Mouse (Mus musculus): Measurements from ENCODE around the gene Wdr49. TPM values are rescaled to one million over a fixed set of nuclear protein-coding genes. Genes with fewer than 3 reads are reported as not detected.

Gene Wdr49
- total and polyA plus RNA-seq, 3 experiments, result not detected

DNA sequence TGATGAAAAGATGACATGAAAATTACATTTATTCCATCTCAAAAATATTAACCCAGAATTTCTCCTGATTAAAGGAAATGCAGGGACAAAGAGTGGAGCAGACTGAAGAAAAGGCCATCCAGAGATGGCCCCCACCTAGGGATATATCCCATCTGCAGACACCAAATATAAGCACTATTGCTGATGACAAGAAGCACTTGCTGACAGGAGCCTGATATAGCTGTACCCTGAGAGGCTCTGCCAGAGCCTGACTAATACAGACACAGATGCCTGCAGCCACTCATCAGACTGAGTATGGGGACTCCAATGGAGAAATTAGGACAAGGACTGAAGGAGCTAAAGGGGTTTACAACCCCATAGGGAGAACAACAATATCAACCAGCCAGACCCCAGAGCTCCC, 206.8 kb downstream of the Wdr49 start:
- Histone ChIP-seq H3K4me3 (replicated peaks in 1 of 3; ENCODE audit: low read depth in 2 of 3, low read length in 2 of 3, poor library complexity in 1 of 3) (no peak overlapping the region), H3K9me3 (replicated peaks; ENCODE audit: low read length) (no peaks in the 10 kb centered on the region), H3K4me2 (ENCODE audit: insufficient read depth, low read depth, poor library complexity, severe bottlenecking) (no peak overlapping the region), H3K4me1 (ENCODE audit: control insufficient read depth in 1 of 2, insufficient read depth in 2 of 2) (peaks cover 0 to 6% of the 10 kb centered on the region in 2 experiments; a peak in 1 of 4 replicates), H3K27me3 (replicated peaks) (no peaks in the 10 kb centered on the region), H3K79me2 (replicated peaks; ENCODE audit: control insufficient read depth, extremely low read depth, insufficient read depth, poor library complexity, severe bottlenecking) (no peaks in the 10 kb centered on the region), H3K9ac (ENCODE audit: insufficient read depth, low read depth) (no peak overlapping the region), H3K36me3 (replicated peaks in 1 of 2; ENCODE audit: control insufficient read depth in 1 of 2, insufficient read depth in 1 of 2, low read length in 1 of 2) (no peaks in the 10 kb centered on the region), H3K27ac (ENCODE audit: insufficient read depth, low read depth) (no peak overlapping the region)
- TF ChIP-seq USF1 (IDR thresholded peaks at IDR 0.05; ENCODE audit: low read depth, low read length) (no peak), TCF12 (IDR thresholded peaks at IDR 0.05; ENCODE audit: low read depth, low read length) (no peak), MYC (IDR thresholded peaks at IDR 0.05; ENCODE audit: low read depth, low read length) (no peak), RAD21 (IDR thresholded peaks at IDR 0.05; ENCODE audit: low read depth, low read length) (no peak), HCFC1 (IDR thresholded peaks at IDR 0.05; ENCODE audit: low read depth, low read length) (no peak), ELF1 (IDR thresholded peaks at IDR 0.05; ENCODE audit: low read depth, low read length) (no peak), CHD2 (IDR thresholded peaks at IDR 0.05; ENCODE audit: low read length) (no peak)
- in situ Hi-C loops (cut with MboI; ENCODE audit: low pct_ligation_motif_present, low pct_unique_long_range_greater_than_20kb, low sequenced_read_pairs), result no loop called here
- dilution Hi-C loops (cut with MboI; ENCODE audit: extremely low pct_ligation_motif_present, extremely low pct_unique_long_range_greater_than_20kb, low sequenced_read_pairs), result no loop called here
- DNase-seq (ENCODE audit: extremely low read depth), result no peak

DNA sequence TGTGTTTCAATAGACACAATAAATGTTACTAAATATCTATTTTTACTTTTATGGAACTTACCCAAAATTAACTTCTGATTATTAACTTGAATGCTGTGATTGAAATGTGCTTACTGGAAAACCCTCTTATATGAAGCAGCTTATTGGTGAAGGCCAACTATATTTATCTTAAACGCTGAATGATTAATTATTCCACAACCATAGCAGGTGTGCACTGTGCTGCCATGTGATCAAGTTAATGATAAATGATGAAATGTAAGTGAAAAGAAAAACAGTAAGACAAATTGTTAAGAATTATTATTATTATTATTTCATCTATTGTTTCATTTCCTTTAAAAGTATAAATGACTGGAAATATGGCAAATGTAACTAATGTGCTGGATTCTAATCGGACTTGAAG, 212.0 kb downstream of the Wdr49 start, which contains the start of gene Serpini2:
Gene Serpini2 (minus strand): TSS at position 101 of the 400 bp plus-strand sequence.
- dilution Hi-C loops (cut with MboI; ENCODE audit: extremely low pct_ligation_motif_present, extremely low pct_unique_long_range_greater_than_20kb, low sequenced_read_pairs) (no loop called here), in situ Hi-C loops (cut with MboI; ENCODE audit: low pct_ligation_motif_present, low pct_unique_long_range_greater_than_20kb, low sequenced_read_pairs) (no loop called here)
- Histone ChIP-seq H3K36me3 (replicated peaks in 1 of 2; ENCODE audit: control insufficient read depth in 1 of 2, insufficient read depth in 1 of 2, low read length in 1 of 2) (no peaks in the 10 kb centered on the region), H3K9me3 (replicated peaks; ENCODE audit: low read length) (no peaks in the 10 kb centered on the region), H3K27me3 (replicated peaks) (no peaks in the 10 kb centered on the region), H3K4me2 (ENCODE audit: insufficient read depth, low read depth, poor library complexity, severe bottlenecking) (no peak within 1 kb of the TSS), H3K79me2 (replicated peaks; ENCODE audit: control insufficient read depth, extremely low read depth, insufficient read depth, poor library complexity, severe bottlenecking) (no peaks in the 10 kb centered on the region), H3K27ac (ENCODE audit: insufficient read depth, low read depth) (no peak within 1 kb of the TSS), H3K4me1 (ENCODE audit: control insufficient read depth in 1 of 2, insufficient read depth in 2 of 2) (no peaks in the 10 kb centered on the region), H3K9ac (ENCODE audit: insufficient read depth, low read depth) (no peak within 1 kb of the TSS), H3K4me3 (replicated peaks in 1 of 3; ENCODE audit: low read depth in 2 of 3, low read length in 2 of 3, poor library complexity in 1 of 3) (no peak within 1 kb of the TSS)
- DNase-seq (ENCODE audit: extremely low read depth), result no peak
- no peak for TF ChIP-seq RCOR1 (conservative IDR thresholded peaks at IDR 0.05; ENCODE audit: low read depth, low read length)
- no peak for TF ChIP-seq CHD1 (IDR thresholded peaks at IDR 0.05; ENCODE audit: low read depth, low read length)
- no peak for TF ChIP-seq USF1 (IDR thresholded peaks at IDR 0.05; ENCODE audit: low read depth, low read length)

DNA sequence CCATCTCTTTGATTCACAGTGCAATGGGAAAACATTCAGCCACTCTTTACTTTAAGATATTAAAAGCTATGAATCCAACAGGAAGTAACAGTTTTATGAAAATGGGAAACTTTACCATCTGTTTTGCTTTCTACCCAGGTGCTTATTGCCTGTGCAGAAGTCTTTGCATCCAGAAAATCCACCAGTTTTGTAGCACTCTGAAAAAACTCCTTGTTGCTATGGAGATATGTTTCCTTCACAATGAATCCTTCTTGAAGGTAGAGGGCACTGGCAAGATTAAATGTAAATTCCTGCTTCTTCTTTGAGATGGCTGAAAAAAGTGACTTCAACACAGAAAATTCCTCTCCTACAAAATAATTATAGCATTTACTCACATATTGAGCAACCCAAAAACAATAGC, 222.6 kb downstream of the Wdr49 start:
- no peak for DNase-seq (ENCODE audit: extremely low read depth)
- TF ChIP-seq ELF1 (IDR thresholded peaks at IDR 0.05; ENCODE audit: low read depth, low read length) (no peak), JUND (conservative IDR thresholded peaks at IDR 0.05; ENCODE audit: low read depth, low read length) (no peak), MAZ (IDR thresholded peaks at IDR 0.05; ENCODE audit: low read depth, low read length) (no peak), CHD1 (IDR thresholded peaks at IDR 0.05; ENCODE audit: low read depth, low read length) (no peak), GABPA (IDR thresholded peaks at IDR 0.05; ENCODE audit: insufficient replicate concordance, low read depth, low read length) (no peak)
- no peak overlapping the region for H3K9ac ChIP-seq (ENCODE audit: insufficient read depth, low read depth)
- no peak overlapping the region for H3K4me3 ChIP-seq (replicated peaks in 1 of 3; ENCODE audit: low read depth in 2 of 3, low read length in 2 of 3, poor library complexity in 1 of 3)
- no peaks in the 10 kb centered on the region for H3K4me1 ChIP-seq (ENCODE audit: control insufficient read depth in 1 of 2, insufficient read depth in 2 of 2)
- no peak overlapping the region for H3K27ac ChIP-seq (ENCODE audit: insufficient read depth, low read depth)
- no peaks in the 10 kb centered on the region for H3K9me3 ChIP-seq (replicated peaks; ENCODE audit: low read length)
- H3K27me3 ChIP-seq (replicated peaks), result no peaks in the 10 kb centered on the region
- no peaks in the 10 kb centered on the region for H3K79me2 ChIP-seq (replicated peaks; ENCODE audit: control insufficient read depth, extremely low read depth, insufficient read depth, poor library complexity, severe bottlenecking)
- dilution Hi-C loops (cut with MboI; ENCODE audit: extremely low pct_ligation_motif_present, extremely low pct_unique_long_range_greater_than_20kb, low sequenced_read_pairs), result no loop called here
- no peak overlapping the region for H3K4me2 ChIP-seq (ENCODE audit: insufficient read depth, low read depth, poor library complexity, severe bottlenecking)
- in situ Hi-C loops (cut with MboI; ENCODE audit: low pct_ligation_motif_present, low pct_unique_long_range_greater_than_20kb, low sequenced_read_pairs), result no loop called here
- no peaks in the 10 kb centered on the region for H3K36me3 ChIP-seq (replicated peaks in 1 of 2; ENCODE audit: control insufficient read depth in 1 of 2, insufficient read depth in 1 of 2, low read length in 1 of 2)

Other genes starting within 250 kb of the Wdr49 start
- not detected in 2 replicates for gene Serpini2, start 212.1 kb downstream of the Wdr49 start, total RNA-seq (2012; rRNA removed)
- gene Serpini2, start 212.1 kb downstream of the Wdr49 start, total RNA-seq (2014; rRNA removed), result not detected in 2 replicates
- not detected in 2 replicates for gene Serpini2, start 212.1 kb downstream of the Wdr49 start, polyA plus RNA-seq (2012; ENCODE audit: insufficient read length, low read depth)
- 37.1 and 43.9 TPM in 2 replicates for gene Pdcd10, start 74.7 kb upstream of the Wdr49 start, total RNA-seq (2012; rRNA removed)
- 142 and 175 TPM in 2 replicates for gene Pdcd10, start 74.7 kb upstream of the Wdr49 start, total RNA-seq (2014; rRNA removed)
- 69.1 and 73.6 TPM in 2 replicates for gene Pdcd10, start 74.7 kb upstream of the Wdr49 start, polyA plus RNA-seq (2012; ENCODE audit: insufficient read length, low read depth)
- 1.2 TPM in 2 replicates for gene Serpini1, start 75.4 kb upstream of the Wdr49 start, total RNA-seq (2012; rRNA removed)
- 2.5 and 3.5 TPM in 2 replicates for gene Serpini1, start 75.4 kb upstream of the Wdr49 start, total RNA-seq (2014; rRNA removed)
- gene Serpini1, start 75.4 kb upstream of the Wdr49 start, polyA plus RNA-seq (2012; ENCODE audit: insufficient read length, low read depth), result 1.1 and 2.2 TPM in 2 replicates